Mouse (Mus musculus) embryonic fibroblast, embryonic 13.5 days (primary cell): ENCODE data around the gene Ulbp1.

ENCODE experiments used
- CTCF ChIP-seq: IDR thresholded peaks from 2 replicates; pipeline ENCODE4 v1.5.1; 2011; ENCODE audit warnings: mild to moderate bottlenecking, control low read depth, low read length, moderate library complexity, borderline replicate concordance; ENCODE audit not compliant: insufficient read depth
- POLR2A ChIP-seq: IDR thresholded peaks from 2 replicates; pipeline ENCODE4 v1.6.1; 2011; ENCODE audit warnings: low read depth, mild to moderate bottlenecking, control low read depth, low read length, moderate library complexity

GRCm38 (mm10) chr10:7483650-7484049 is 10.2 kb upstream of the Ulbp1 start:
- TF ChIP-seq CTCF (no peak), POLR2A (no peak)
